Mouse (Mus musculus): ENCODE results near the gene Tenm3.

The Tenm3 gene

DNA sequence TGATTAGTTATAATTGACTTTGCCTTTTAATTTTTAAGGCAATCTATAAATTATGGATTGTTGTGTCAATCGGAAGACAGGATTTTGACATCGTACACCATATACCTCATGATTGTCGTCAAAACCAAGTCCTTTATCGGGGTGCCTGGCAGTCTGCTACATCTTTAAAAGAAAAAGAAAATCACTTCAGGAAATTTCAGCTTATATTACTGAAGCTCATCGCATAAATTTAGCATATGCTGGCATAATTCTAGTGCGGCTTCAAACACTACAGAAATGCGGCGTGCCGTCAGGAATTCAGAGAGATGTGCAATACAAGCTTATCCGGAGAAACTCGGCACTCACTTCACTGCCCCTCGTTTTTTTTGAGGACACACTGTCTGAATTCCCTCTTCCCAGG lies 332.2 kb downstream of the Tenm3 start:
- DNase-seq: no peak

DNA sequence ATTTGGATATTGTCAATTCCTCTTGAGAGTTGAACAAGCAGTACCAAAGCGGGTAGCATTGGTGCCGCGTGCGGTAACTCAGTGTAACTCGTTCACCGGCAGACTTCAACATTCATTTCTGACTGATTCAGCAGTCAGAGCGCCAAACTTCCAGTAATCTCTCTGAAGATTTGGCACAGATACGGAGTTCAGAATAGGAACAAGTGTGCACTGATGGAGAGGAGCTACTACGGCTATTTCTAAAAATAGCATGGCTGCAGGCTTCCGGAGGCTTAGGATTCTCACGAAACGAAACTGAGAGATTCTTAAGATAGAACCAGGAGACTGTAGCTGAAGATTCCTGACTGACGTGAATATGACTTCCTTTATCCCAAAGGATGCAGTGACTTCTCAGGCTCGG lies 332.6 kb downstream of the Tenm3 start:
- DNase-seq: peak; percentile 42

DNA sequence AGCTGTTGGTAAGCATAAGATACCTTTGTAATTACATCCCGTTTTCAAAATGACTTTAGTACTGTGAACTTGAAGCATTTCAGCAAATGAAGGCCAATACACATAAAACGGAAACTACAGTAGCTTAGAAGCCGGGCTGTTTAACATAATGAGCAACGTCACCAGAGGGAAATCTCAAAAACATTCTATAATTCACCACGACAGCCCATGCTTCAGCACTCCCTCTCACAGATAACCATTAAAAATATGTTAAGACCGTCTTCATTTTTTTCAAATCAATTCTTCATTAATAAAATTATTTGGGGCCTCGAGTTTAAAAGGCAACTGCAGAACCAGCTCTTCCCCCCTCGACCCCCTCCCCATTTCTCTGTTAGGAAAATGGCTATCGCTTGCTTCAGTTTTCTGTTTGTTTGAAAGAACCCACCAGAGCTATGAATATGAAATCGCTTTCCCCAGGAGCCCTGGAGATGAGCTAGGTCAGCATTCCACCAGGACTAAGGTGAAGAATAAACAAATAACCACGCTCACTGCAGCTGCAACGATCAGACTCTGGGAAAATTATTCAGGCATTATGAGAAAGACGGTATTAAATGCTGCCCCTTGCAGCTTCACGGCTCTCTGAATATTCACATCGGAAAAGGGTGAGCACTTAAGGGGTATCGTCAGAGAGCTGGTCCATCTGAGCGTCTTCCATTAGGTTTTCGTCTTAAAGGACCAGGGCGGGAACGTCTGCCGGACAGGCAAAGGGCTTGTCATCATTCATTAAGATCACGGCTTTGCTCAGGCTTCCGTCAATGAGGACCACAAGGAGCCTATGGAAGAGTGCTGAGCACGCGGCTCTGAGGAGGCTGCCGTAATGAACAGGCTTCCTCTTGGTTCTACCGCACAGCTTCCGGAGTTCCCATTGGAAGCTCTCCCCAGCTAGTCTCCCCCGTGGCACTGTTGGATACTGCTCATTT lies 334.8 kb downstream of the Tenm3 start:
- DNase-seq: peak; percentile 37

GRCm38 (mm10) chr8:48507719-48508501 lies 335.8 kb downstream of the Tenm3 start:
- DNase-seq: no peak

DNA sequence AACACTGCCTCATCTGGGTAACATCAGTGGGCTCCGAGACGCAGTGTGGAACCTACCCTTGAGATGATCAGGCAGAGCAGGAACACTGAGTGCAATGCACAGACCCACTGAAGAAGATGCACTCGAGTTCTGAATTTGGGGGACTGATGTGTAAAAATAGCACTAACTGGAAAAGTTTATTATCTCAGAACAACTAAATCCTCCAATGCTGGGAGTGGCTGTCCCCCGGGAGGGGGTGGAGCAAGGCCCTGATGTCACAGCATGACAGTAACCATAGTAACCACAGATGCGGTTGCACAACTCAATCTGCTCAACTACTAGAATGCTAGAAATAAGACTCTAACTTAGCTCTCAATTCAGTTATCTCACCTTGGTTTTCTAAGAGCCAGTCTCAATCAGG lies 351.3 kb downstream of the Tenm3 start:
- no peak for DNase-seq

DNA sequence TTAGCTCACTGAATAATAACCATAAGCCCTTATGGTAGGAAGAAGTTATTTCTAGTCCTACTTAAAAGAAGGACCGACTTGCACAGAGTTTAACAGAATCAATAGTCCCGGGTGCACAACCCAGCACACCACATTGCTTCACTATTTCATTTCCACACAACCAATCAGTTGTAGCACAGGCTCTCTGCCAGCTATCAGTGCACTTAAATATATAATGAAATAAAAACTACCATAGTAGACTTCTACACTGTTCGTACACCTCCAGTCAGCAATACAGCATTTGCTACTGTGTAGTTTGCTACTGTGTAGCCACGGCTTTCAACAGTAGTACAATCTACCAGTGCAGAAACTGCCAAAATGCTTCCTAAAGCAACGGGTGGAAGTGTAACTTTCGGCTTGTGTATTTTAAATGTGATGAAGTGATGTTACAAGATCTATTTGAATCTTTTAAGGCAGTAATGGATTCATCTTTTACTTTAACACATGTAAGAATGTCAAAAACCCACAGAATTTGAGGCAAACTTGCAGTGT lies 353.1 kb downstream of the Tenm3 start:
- DNase-seq: no peak

- no peak for DNase-seq
These were observed 353.7 kb downstream of the Tenm3 start for GRCm38 (mm10) chr8:48489936-48490634.

DNA sequence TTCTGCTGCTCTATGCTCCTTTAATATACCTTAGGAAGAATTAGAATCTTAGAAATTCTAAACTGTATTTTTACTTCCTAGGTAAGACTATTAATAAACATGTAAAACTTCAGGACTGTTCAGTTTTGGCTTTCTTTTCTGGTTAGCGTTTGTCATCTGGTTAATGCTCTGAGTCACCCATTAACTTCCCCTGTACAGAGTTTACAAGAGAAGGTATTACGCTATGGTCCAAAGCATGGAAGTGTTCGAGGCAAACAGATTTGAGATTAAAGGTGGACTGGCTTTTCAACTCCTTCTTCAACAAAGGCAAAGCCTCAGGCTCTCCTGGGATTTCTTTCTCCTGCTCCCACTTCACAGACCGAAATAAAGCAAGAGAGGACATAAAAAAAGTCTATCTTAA lies 354.3 kb downstream of the Tenm3 start:
- DNase-seq: no peak

DNA sequence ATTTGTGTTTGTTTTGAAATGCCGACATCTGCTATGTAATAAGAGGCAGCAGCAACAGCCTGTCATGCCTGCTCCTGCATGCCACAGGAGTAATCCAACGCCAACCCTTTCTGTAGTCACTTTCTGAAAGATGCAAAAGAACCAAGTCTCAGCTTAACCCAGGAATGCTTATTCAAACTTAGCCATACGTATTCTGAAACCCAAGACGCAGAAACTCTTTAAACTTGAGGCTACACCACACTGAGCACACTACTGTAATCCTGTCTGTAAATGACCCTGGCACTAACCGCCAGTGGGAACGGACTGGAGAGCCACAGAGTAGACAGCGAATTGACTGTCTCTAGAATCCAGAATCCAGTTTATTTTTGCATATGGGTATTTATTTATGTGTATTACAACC lies 354.9 kb downstream of the Tenm3 start:
- DNase-seq: no peak

DNA sequence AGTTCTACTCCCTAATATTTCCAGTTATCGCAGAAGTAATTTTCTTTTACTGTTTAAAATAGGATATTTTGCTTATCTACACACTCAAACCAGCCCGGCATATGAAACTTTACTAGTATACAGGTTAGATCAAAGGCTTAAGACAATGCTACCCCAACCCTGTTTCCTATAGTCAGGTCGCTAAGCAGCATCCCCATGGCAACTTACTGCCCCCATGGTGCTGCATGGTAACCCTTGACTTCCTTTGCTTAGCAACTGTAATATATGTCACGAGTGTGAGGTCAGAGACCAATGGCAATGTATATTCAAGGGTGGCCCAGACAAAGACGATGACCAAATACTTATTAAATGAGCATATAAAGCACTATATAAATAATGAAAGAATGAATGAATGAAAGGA lies 359.6 kb downstream of the Tenm3 start:
- no peak for DNase-seq

DNA sequence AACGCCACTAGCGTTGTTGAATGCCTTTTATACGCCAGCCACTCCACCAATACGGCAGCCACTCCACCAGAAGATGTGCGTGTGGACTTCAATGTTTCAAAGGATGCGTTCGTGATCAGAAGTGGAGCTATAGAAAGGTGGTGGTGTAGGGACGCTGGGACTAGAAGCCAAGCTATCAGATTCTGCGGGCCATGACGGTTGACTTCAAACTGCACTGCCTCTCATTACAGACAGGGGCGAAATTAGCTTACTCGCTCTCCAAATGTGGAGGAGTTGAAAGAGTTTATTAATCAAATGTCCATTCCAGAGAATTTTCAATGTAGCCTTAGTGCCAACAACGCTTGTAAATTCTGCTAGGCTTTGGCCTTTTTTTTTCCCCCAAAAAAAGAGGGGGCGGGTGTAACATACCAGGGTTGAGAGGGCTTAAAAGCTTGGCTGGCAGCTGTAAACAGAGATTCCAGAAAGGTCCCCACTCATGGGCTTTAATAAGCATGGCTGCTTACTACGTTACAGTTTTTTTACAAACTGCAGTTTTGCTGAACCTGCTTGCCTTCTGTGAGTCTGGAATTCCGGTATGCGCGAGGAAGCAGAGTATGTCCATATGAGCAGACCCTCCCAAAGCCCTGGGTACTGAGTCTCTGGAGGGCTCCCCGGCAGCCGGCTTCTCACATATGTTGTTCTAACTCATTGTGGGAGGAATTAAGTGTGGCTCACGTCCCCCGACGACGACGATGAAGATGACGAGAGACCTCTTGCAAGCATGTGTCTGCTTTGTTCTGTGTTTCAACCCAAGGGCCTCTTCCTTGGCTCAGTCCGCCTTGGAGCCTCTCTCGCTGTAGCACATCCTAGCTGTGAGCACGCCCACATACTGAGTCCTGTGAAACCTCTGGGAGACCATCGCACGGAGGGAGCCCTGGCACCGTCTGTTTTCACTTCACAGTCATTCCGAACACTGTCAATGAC lies 361.8 kb downstream of the Tenm3 start:
- peak; percentile 48 for DNase-seq

DNA sequence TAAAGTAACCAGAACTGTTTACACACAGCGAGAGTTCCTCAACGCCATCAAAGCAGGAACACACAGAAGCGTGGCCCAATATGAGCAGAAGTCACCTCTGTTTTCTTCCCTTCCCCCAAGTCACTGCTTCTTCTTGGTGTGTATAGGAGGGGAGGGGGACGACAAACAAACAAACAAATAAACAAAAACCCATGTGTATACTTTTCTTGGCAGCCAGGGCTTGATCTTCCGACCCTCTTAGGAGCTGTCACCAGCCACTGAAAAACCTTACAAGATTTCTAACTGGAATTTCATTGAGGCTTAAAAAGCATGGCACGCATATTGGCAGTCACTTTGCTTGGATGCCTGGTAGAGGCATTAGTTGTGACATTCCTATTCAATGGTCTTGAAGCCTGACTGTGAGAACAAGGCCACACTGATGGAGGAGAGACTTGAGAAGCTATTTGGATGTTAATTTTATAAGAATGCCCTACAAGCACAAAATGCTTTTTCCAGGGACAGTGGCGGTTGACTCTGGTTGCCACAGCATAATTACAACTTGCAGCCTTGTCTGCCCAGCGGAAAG lies 366.3 kb downstream of the Tenm3 start:
- no peak for DNase-seq

DNA sequence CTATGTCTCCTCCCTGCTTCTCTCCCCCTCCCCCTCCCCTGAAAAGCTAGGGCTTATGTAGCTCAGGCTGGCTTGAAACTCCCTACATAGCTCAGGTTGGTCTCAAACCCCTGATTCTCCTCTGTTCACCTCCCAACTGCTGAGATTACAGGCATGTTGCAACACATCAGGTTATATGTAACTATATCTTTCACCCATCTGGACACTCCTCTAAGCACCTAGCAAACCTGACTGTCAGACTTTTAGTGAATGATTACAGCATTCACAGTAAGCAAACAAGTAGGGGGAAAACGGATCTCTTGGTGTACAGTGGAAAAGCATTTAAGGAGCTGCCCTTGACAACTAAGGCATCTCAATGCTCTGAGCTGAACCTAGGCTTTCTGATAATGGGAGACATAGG lies 366.9 kb downstream of the Tenm3 start:
- DNase-seq: no peak

DNA sequence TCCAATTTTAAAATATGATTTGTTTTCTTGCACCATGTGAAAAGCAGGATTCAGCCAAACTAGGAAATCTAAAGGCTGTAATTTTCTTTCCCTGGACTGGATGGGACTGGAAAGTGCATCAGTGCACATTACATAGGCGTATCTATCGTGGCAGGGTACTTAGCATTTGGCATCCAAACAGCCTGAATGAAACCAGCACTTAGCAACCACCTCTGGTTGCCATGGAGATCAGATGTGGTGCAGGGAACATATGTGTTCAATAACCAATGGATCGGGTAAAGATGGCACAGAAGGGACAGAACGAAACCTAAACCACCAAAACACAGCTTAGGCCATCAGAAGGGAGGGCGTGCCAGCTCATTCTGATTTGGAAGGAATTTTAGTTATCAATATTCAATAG lies 376.1 kb downstream of the Tenm3 start:
- DNase-seq: no peak

GRCm38 (mm10) chr8:48458373-48458772 lies 385.4 kb downstream of the Tenm3 start:
- no peak for DNase-seq

- DNase-seq: no peak
These were observed 387.2 kb downstream of the Tenm3 start for GRCm38 (mm10) chr8:48456328-48457124.

GRCm38 (mm10) chr8:48451247-48451635 lies 392.5 kb downstream of the Tenm3 start:
- no peak for DNase-seq

GRCm38 (mm10) chr8:48450397-48451246 lies 393.1 kb downstream of the Tenm3 start:
- DNase-seq: no peak

GRCm38 (mm10) chr8:48449625-48450024 lies 394.1 kb downstream of the Tenm3 start:
- no peak for DNase-seq

GRCm38 (mm10) chr8:48445690-48446089 lies 398.1 kb downstream of the Tenm3 start:
- DNase-seq: no peak

Data from right cerebral cortex, postnatal 25 days (tissue).